Mouse (Mus musculus) ES-CJ7 (cell line): ENCODE measurements around the gene Nlrp6.

ENCODE experiments used
- DNase-seq: peaks from one replicate; pipeline ENCODE4 v3.0.0; 2011; ENCODE audit warnings: low read depth, low spot score

Gene Nlrp6

DNA sequence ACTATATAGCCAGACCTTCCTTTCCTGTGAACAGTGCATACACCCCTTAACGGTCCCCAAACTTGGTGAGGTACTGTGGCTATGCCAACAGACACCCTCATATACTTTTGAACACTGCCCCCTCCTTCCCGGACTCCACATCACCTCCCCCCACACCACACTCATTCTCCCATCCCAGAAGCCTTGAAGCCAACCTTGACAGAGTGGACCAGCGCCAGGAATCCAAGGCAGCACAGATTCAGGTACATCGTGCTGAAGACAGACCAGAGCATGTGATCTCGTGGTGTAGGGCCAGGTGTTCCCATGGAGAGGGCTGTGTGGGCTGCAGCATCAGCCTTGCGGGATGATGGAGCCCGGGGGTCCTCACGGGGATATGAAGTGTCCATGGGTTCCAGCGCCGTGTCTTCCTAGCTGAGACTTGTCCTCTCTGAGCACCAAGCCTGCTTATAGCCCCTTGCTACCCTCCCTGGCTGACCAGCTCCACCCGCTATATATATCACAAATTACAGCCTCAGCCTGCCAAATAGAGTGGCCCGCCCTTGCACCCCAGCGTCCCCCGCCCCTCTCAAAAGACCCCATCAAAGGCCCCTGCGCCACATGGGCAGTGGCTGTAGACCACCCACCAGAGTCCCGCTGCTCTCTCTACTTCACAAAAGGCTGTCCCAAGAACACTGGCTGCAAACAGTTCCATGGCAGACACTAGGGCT is 29.3 kb downstream of the Nlrp6 start, which contains the start of gene Ifitm5:
Gene Ifitm5 (minus strand): TSS at position 468 of the 707 bp plus-strand sequence.
- no peak for DNase-seq

DNA sequence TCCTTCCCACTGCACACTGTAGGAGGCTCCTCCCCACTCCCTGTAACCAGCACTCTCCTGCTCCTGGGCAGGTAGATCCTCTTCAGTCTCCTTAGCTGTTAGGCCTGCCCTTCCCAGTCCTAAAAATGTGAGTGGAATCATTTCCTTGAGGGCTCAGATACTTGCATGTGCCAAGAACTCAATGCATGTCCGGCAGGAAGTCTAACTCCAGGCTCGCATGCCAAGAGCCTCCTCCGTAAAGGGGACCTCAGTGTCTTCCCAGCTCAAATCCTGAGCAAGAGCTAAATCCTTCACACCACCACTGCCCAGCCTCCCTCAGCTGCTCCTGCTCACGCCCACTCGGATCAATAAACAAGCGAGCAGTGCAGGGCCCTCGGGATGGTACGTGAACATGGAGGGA is 30.3 kb downstream of the Nlrp6 start:
- DNase-seq, result no peak

DNA sequence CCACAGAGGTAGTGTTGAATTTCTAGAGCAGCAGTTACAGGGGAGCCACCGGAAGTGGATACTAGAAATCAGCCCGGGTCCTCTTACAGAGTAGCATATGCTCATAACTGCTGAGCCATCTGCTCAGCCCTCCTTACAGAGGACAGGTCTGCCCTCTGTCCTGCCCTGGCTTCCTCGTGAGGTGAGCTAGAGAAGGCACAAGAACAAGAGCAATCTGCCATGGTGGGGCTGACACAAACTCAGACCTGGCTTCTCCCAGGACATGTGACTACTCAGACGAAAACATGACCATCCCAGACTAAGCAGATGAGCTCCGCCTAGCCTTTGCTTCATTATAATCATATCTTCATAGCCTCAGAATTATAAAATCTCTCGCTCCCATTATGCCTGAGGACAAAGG is 31.1 kb downstream of the Nlrp6 start:
- no peak for DNase-seq

DNA sequence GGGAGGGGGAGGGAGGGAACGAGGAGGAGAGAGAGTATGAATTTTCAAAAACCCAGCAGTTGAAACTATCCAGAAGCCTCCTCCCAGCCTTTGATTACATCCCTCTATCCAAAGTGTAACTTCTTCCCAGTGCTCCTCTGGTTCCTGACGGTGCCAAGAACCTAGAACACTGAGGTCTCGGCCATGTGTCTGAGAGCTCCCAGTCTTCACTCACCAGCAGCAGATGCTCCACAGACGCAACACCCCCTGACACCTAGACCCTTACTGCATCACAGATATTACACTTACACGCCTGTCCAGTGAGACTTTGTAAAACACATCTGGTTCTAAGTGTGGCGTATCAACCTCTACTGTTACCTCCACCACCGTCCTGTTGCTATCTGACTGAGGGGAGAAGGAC is 31.7 kb downstream of the Nlrp6 start:
- DNase-seq, result no peak

DNA sequence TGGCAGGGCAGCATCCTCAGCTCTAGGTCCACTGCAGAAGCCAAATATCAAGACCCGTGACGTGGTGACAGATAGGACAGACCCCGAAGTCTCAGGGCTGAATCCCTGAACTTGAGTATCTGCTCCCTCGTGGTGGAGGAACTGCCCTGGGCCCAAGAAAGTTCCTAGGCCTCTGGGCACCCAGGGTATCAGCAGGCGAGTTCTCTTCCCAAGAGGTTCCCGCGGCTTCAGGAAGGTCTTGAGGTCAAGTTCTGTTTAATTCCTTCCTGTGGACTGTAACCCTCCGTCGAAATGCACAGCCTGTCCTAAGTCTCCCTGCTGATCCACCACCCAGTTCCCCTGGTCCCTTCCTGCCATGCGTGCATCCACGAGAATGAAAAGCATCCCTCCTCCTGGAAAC is 32.4 kb downstream of the Nlrp6 start:
- no peak for DNase-seq

DNA sequence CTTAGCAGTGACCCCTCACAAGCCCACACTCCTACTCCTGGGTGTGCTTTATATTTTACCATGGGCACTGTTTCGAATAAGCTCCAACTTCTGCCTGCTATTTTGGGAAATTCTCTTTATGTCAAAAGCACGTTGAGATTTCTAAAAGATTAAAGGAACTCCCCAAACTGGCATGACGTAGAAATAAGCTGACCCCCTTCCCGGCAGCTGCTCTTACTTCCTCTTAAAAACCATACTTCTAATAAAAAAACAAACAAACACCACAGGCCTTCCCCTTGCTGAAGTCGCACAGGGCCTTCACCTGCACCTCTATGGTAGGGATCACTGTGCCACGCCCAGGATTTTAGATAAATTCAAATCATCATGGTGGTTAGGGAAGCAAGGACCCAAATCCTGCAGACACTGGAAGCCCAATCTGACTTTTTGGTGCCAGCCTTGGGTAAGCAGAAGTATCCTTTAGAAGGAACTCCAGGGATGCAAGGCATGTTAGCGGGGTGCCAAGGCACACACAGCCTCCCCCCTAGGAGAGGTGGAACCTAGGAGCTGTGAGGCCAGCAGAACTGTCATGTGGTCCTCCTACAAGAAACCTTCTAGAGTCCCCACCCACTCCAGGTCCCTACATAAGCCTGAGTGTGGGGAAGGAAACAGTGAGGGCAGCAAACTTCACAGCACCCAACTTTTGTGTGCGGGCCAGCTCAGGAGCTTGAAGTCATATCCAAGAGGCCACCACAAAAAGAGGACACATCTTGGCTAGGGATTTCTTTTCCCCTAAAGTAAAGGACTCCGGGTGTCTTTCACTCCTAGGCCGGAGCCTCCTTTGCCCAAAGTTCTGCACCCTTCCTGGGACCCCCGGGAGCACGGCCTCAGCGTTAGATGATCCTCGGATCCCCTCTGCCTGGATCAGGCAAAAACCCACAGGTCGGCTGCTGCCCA is 33.4 kb downstream of the Nlrp6 start:
- DNase-seq, result no peak

DNA sequence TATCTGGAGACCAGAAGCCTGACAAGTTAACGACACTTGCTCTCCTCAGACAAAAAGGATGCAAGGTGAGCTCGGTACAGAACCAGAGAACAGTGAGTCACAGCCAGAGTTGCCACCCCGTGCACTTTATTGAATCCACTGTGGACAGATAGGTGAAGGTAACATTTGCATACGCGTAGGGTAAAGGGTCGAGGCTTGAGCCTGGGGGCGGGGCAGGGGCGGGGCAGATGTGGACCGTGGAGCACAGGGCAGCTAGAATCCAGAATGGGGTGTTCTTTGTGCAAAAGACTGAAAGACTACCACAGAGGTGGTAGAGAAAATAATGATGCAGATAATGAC is 34.0 kb downstream of the Nlrp6 start:
- DNase-seq, result no peak

DNA sequence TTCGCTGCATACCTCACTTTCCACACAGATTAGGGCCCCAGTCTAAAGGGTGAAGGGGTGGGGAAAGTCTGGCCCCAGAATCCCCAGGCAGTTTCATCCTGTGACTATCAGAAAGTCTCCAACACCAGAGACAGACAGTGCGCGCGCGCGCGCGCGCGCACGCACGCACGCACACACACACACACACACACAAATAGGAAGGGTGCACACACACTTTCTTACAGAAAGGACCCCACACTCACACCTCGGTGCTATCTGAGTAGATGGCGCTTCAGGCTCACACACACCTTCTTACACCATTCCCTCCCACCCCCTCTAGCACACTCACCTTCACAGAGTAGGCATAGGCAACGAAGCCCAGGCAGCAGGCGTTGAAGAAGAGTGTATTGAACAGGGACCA is 34.6 kb downstream of the Nlrp6 start:
- DNase-seq, result no peak

DNA sequence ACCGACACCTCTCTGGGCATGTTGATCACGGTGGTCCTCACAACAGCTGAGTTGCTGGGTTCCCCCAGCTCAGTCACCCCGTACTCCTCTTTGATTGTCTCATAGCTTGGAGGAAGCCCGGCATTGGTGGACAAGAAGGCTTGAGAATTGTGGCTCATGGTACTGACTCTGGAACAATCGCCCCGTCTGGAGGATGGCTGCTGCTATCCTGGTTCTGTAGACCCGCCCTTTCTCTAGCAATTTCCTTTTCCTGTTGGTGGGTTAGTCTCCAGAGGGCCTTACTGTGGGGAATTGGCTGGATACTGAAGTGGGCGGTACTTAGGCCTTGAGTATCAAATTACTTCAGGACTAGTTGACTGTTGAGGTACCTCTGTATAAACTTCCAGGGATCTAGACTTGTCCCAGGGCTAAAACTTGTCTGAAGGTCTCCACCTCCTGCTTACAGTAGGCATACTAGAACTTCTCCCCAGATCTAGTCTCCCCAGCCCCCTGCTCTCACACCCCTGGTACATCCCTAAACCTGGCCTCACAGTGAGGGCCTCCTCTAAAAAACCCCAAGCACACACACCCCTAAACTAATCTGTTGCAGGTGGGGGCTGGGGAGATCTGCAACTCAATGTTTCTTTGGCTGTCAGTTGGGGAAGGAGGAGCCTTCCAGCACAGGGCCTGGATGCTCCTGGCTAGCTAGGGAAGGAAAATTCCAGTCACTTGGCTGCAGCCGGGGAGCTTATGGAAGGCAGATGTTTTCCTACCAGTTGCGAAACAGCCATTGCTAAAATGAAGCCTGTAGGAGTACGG is 35.3 kb downstream of the Nlrp6 start, which contains the start of the genes Gm45717 and Ifitm2:
Gene Gm45717 (minus strand): TSS at position 180 of the 798 bp plus-strand sequence.
Gene Ifitm2 (minus strand): TSS at position 230 of the 798 bp plus-strand sequence.
- peak; percentile 97 for DNase-seq

DNA sequence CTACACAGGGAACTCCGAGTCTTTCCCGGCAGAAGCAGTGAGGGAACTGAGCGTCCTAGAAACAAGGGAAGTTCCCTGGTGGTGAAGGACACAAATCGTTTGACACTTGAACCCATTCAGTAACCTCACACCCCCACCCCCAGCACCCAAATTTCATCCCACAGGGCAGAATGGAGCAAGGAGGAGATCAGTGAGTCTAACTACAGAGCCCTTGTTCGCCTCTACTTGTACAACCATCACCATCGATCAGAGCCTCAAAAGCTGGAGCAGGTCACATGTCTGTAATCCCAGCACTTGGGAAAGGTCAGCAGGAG is 35.8 kb downstream of the Nlrp6 start:
- peak; percentile 52 for DNase-seq

DNA sequence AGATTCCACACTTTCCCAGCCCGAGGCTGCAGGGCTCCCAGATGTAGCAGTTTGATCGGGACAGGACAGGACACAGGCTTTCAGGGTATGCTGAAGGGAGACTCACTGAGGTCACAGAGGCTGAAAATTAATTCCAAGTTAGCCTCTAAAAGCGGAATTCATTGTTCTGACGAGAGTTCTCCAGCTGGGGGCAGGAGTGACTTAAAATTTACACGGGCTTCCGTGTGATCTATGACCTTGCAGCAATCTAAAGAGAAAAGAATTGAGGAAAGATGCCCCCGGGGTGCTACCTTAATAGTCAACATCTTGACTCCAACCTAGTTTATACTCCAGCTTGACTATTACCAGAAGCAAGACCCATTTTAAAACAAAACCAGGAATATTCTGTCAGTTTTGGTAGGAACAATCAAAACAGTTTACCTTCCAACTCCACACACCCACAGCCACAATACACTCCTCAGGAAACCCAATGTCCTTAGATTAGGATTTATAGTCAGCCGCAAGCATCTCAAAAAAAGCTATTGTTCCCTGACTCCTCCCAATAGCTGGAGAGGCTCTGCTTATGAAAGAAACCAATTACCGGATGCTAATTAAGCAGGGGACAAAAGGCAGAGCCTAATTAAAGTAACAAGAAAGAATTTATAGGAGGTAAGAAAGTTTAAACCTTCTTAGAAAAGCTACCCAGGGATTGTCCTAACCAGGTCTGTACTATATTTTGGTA is 38.6 kb downstream of the Nlrp6 start:
- peak; percentile 96 for DNase-seq

DNA sequence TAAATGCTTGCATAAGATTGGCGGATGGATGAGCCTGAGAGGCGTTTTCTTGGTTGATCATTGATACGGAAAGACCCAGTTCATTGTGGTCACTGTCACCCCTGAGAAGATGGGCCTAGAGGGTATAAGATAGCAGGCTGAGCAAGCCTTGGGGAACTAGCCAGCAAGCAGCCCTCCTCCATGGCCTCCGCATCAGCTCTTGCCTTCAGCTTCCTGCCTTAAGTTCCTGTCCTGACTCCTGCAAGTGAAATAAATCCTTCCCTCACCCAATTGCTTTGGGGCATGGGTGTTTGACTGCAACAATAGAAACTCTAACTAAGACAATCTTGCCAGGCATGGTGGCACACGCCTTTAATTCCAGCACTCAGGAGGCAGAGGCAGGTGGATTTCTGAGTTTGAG is 39.3 kb downstream of the Nlrp6 start:
- DNase-seq, result peak; percentile 81

DNA sequence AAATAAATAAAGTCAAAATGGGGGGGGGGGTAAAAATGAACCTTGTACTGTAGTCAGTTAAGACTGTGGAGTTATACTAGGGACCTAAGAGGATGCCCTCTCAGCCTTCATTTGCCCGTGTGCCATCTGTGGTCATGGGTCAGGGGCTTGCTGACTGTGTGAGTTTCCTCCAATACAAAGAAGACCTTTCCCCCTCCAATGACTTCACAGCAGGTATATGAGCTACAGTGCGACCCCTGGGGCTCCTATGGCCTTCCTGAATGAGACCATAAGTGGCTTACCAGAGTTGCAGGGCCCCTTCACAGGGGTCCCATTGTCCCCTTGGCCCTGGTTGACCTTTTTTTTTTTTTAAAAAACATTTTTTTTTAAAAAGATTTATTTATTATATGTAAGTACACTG is 40.7 kb downstream of the Nlrp6 start:
- DNase-seq, result no peak

DNA sequence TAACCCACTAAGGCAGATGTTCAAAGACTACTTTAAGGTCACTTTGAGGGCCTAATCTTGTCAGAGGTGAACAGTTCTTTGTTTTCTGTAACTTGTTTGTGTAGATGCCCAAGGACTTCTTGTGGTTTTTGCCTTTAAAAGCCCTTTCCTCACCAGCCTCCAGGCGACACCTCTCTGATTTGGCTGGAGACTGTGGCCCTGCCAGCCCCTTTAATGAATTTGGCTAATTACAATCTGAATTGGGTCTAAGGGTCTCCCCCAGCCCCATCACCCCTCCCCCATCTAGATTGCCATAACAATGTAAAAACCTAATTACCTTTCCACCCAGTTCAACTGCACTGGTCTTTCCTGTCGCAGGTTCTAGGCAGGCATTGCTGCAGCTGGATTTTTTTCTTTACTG is 42.0 kb downstream of the Nlrp6 start:
- DNase-seq, result peak; percentile 85

DNA sequence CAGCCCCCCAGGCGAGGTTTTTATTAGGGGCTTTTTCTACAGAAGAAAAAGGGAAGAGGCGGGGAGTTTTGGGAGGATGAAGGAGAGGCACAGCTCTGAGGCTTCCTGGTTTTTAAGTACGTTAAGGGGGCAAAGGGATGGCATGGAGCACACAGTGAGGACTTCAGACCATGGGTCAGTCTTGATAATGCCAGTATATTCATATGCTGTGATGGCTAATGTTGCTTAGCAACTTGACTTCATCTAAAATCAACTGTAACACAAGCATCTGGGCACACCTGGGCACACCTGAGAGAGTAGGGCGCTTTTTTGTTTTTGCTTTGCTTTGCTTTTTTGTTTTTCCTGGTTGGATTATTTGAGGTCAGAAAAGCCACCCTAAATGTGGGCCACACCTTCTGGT is 46.2 kb downstream of the Nlrp6 start, which contains the start of gene Ifitm1:
Gene Ifitm1 (plus strand): TSS at position 301 of the 400 bp plus-strand sequence.
- DNase-seq, result no peak

DNA sequence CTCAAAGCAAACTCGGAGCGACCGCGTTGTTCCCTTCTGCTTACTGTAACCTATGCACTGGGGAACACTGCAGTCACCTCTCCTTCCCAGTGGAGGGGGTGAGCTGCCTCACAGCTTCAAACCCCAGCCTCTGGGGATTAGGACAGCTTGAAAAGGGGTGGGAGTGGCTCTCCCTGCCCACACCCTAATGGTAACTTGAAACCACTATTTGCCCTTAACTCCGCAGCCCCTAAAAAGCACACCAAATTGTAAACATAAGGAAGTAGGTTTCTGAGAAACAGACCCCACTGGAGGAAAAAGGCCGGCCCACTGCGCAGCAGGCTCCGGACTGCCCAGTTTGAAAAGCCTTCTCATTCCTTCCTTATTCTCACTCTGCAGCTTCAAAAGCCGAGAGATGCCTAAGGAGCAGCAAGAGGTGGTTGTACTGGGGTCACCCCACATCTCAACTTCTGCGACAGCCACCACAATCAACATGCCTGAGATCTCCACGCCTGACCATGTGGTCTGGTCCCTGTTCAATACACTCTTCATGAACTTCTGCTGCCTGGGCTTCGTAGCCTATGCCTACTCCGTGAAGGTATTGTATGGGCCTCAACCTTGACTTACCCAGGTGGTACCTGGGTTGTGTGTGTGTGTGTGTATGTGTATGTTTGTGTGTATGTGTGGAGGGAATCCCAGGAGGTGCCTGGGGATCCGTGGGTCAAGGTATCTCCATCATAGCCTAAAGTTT is 47.3 kb downstream of the Nlrp6 start:
- DNase-seq, result peak; percentile 92

DNA sequence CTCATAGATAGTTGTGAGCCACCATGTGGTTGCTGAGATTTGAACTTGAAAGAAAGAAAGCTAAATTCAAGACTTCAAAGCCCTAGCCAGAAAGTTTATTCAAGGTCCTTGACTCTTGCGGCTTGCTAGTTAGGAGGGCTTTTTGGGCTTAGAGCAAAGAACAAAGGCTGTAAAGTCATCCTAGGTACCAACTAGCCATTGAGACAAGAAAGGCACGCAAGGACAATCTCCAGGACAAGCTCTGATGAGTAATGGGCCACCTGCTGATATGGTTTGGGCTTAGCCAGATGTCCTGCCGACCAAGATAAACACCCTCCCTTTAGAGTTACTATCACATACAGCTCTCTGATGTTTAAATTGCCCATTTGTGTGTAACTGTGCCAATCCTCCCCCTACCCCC is 48.0 kb downstream of the Nlrp6 start:
- DNase-seq, result peak; percentile 56

DNA sequence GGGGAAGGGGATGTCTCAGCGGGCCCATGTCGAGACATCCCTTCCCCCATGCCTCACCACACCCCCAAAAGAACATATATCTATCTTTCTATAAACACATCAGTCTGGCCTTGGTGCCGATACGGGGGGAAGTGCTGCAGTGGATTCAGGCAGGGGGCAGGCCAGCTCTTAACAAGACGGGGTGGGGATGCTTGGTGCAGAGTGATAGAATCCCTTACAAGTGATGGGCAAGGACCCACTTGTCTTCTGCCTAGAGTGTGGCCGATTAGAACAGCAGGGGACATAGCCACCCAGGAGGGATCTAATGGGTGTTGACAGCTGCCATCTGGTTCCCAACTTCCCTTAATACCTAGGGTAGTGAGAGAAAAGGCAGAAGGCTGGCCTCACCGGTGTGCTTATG is 50.2 kb downstream of the Nlrp6 start:
- DNase-seq, result no peak

DNA sequence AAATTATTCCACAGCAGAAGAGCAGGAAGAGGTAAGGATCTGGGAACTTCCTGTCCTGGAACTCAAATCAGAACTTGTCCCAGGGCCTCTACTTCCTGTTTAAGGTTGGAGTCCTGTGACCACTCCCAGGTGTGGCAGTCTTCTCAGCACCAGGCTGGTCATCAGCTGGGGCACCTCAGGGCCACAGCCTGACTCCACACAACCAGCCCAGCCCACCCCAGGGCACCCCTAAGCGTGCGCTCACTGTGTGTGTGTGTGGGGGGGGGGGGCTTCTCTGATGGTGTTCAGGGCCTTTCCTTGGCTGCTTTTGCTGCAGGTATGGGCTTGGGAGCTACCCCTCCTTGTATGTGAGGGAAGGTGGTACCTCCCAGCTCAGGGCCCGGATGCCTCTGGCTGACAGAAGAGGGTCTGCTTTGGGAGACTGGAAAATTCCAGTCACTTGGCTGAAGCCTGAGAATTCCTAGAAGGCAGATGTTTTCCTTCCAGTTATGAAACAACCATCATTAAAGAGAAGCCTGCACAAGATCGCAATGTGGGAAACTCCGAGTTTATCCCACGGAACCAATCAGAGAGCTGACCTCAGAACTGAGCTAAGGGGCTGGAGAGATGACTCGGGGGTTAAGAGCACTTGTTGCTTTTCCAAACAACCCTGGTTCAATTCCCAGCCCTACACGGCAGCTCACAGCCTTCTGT is 50.9 kb downstream of the Nlrp6 start:
- DNase-seq, result no peak
